Mouse (Mus musculus) limb, embryonic 14.5 days (tissue): ENCODE data around the gene Vps53. TPM values are rescaled to one million over a fixed set of nuclear protein-coding genes. Genes with fewer than 3 reads are reported as not detected.

Experiments used
- ATAC-seq: fragments of 200-750 bp; cut with Nextera tagmentation; 2 replicates; pipeline ENCODE4 v1.8.0; 2017; ENCODE audit warnings: low read depth, moderate number of reproducible peaks, moderate TSS enrichment; ENCODE audit not compliant: low FRiP score
- DNase-seq: peaks from one replicate; pipeline ENCODE4 v3.0.0-alpha.2; 2015; ENCODE audit warnings: low spot score
- H3K27ac ChIP-seq: fragments of 300-500 bp; sonication (generic); replicated peaks from 2 replicates; pipeline ENCODE4 v1.5.1; 2014; ENCODE audit warnings: low read depth, mild to moderate bottlenecking, low read length, moderate library complexity, mixed read lengths
- H3K27me3 ChIP-seq: fragments of 300-500 bp; sonication (generic); 2 replicates; pipeline ENCODE4 v1.6.1; 2014; ENCODE audit warnings: low read length, mixed read lengths; ENCODE audit not compliant: control insufficient read depth, insufficient read depth
- H3K36me3 ChIP-seq: fragments of 300-500 bp; sonication (generic); 2 replicates; pipeline ENCODE4 v1.6.1; 2014; ENCODE audit warnings: mild to moderate bottlenecking, low read length, moderate library complexity, mixed read lengths; ENCODE audit not compliant: control insufficient read depth, insufficient read depth
- H3K4me1 ChIP-seq: fragments of 300-500 bp; sonication (generic); 2 replicates; pipeline ENCODE4 v1.6.1; 2014; ENCODE audit warnings: antibody characterized with exemption, low read length, mixed read lengths; ENCODE audit not compliant: control insufficient read depth, insufficient read depth
- H3K4me2 ChIP-seq: fragments of 300-500 bp; sonication (generic); replicated peaks from 2 replicates; pipeline ENCODE4 v1.6.1; 2014; ENCODE audit warnings: low read depth, mild to moderate bottlenecking, low read length, moderate library complexity; ENCODE audit not compliant: severe bottlenecking
- H3K4me3 ChIP-seq: fragments of 300-500 bp; sonication (generic); replicated peaks from 2 replicates; pipeline ENCODE4 v1.5.1; 2014; ENCODE audit warnings: low read length
- H3K9ac ChIP-seq: fragments of 300-500 bp; sonication (generic); 2 replicates; pipeline ENCODE4 v1.6.1; 2014; ENCODE audit warnings: mild to moderate bottlenecking, low read depth, low read length, moderate library complexity; ENCODE audit not compliant: severe bottlenecking
- H3K9me3 ChIP-seq: fragments of 300-500 bp; sonication (generic); 2 replicates; pipeline ENCODE4 v1.6.1; 2016; ENCODE audit warnings: low read length; ENCODE audit not compliant: control insufficient read depth
- POLR2A ChIP-seq: fragments of 200-500 bp; IDR thresholded peaks from 2 replicates; pipeline ENCODE4 v1.8.0; 2012; ENCODE audit warnings: inconsistent platforms, mild to moderate bottlenecking, moderate library complexity, borderline replicate concordance; ENCODE audit not compliant: insufficient read depth, insufficient read length; ENCODE audit errors: extremely low read depth
- WGBS: fragments of 180-500 bp; shearing (Covaris S2); extraction: QIAGEN DNeasy Blood & Tissue Kit; methylation state at CpG from one replicate; pipeline ENCODE4 v1.1.7; 2014; 5-methylcytosine and 5-hydroxymethylcytosine counted together
- polyA plus RNA-seq, 2 experiments: library from polyadenylated mRNA; depleted of rRNA in 1 of 2; stranded (reverse) in 1 of 2; unstranded in 1 of 2; fragments of >200 nt; fragmentation: Nextera tagmentation in 1 of 2; extraction: Ambion mirVana in 1 of 2; gene quantifications; 2 replicates each; pipeline versions ENCODE4 v1.2.1 to v1.2.3; 2012 to 2014

The Vps53 gene
- polyA plus RNA-seq, 2 experiments, result 29.6 to 37.3 TPM

- 42% methylated on average over 10 of the region's 10 CpGs for WGBS
- 0 out of 2 replicates have a peak, but pooled peaks cover 3% of the 10 kb centered on the region for H3K4me1 ChIP-seq
- ATAC-seq (no peak), DNase-seq (peak; percentile 34)
- H3K4me2 ChIP-seq, result no peak overlapping the region
- peaks cover 38% of the 10 kb centered on the region for H3K36me3 ChIP-seq
- H3K4me3 ChIP-seq, result no peak overlapping the region
- no peak for TF ChIP-seq POLR2A
- peak overlapping the region; percentile 45; the same call in 1 of the 2 replicates for H3K27ac ChIP-seq
- H3K27me3 ChIP-seq, result no peaks in the 10 kb centered on the region
- no peak overlapping the region; the same call in 1 of the 2 replicates for H3K9ac ChIP-seq
- no peaks in the 10 kb centered on the region for H3K9me3 ChIP-seq
Observed at GRCm38 (mm10) chr11:76120407-76120901, 59.0 kb downstream of the Vps53 start.

GRCm38 (mm10) chr11:76110416-76110815, 69.0 kb downstream of the Vps53 start:
- no peak for TF ChIP-seq POLR2A
- Histone ChIP-seq H3K9ac (no peak overlapping the region), H3K4me2 (no peak overlapping the region), H3K4me3 (no peak overlapping the region), H3K36me3 (peaks cover 20% of the 10 kb centered on the region), H3K27me3 (no peaks in the 10 kb centered on the region), H3K9me3 (no peaks in the 10 kb centered on the region), H3K4me1 (peaks cover 20% of the 10 kb centered on the region), H3K27ac (no peak overlapping the region)
- DNase-seq, result no peak
- WGBS, result 91% methylated on average over 3 of the region's 3 CpGs
- no peak for ATAC-seq

- WGBS, result 49% methylated on average over 11 of the region's 11 CpGs
- H3K4me2 ChIP-seq, result no peak overlapping the region
- ATAC-seq, result peak; percentile 41; the same call in 1 of the 2 replicates
- H3K9me3 ChIP-seq, result no peaks in the 10 kb centered on the region
- DNase-seq, result peak; percentile 56
- peaks cover 24% of the 10 kb centered on the region for H3K4me1 ChIP-seq
- no peak for TF ChIP-seq POLR2A
- H3K36me3 ChIP-seq, result peaks cover 3% of the 10 kb centered on the region
- no peak overlapping the region for H3K9ac ChIP-seq
- H3K27me3 ChIP-seq, result no peaks in the 10 kb centered on the region
- peak overlapping the region; percentile 43 for H3K27ac ChIP-seq
- H3K4me3 ChIP-seq, result no peak overlapping the region
Observed at GRCm38 (mm10) chr11:76106551-76107496, 72.6 kb downstream of the Vps53 start.

- ATAC-seq, result no peak
- Histone ChIP-seq H3K36me3 (peaks cover 3% of the 10 kb centered on the region; the same call in 1 of the 2 replicates), H3K27me3 (no peaks in the 10 kb centered on the region), H3K4me3 (no peak overlapping the region), H3K27ac (peak overlapping the region; percentile 21), H3K9me3 (no peaks in the 10 kb centered on the region), H3K4me2 (no peak overlapping the region), H3K4me1 (peaks cover 39% of the 10 kb centered on the region), H3K9ac (no peak overlapping the region)
- no peak for DNase-seq
- no peak for TF ChIP-seq POLR2A
Observed at GRCm38 (mm10) chr11:76101154-76101553, 78.3 kb downstream of the Vps53 start.

GRCm38 (mm10) chr11:76099193-76099975, 80.1 kb downstream of the Vps53 start:
- no peak overlapping the region for H3K4me3 ChIP-seq
- H3K9ac ChIP-seq, result no peak overlapping the region
- no peak for TF ChIP-seq POLR2A
- 25% methylated on average over 4 of the region's 4 CpGs for WGBS
- H3K36me3 ChIP-seq, result peaks cover 3% of the 10 kb centered on the region; the same call in 1 of the 2 replicates
- peak overlapping the region; percentile 67 for H3K27ac ChIP-seq
- peak; percentile 85 for DNase-seq
- no peaks in the 10 kb centered on the region for H3K27me3 ChIP-seq
- no peak overlapping the region for H3K4me2 ChIP-seq
- peak; percentile 73 for ATAC-seq
- peaks cover 34% of the 10 kb centered on the region for H3K4me1 ChIP-seq
- no peaks in the 10 kb centered on the region for H3K9me3 ChIP-seq
